Mouse (Mus musculus) megakaryocyte, adult 5-6 weeks (primary cell): ENCODE results near the gene Gmpr. TPM values are rescaled to one million over a fixed set of nuclear protein-coding genes. Genes with fewer than 3 reads are reported as not detected.

Source experiments
- ATAC-seq: 2 replicates; pipeline ENCODE4 v1.8.0; 2016; ENCODE audit warnings: mild to moderate bottlenecking, inconsistent platforms; ENCODE audit not compliant: poor library complexity, severe bottlenecking
- total RNA-seq, 2 experiments: library from RNA; stranded (forward) in 1 of 2; stranded (reverse) in 1 of 2; fragments of 153-499, 151-499 nt in 1 of 2; fragments of 221-1000, 200-1000 nt in 1 of 2; gene quantifications; 2 replicates each; pipeline versions ENCODE4 v1.2.3 to v1.2.4; 2015 to 2017

Gene Gmpr
- total RNA-seq, 2 experiments from 2014 or later, result 1.0 to 1.7 TPM

DNA sequence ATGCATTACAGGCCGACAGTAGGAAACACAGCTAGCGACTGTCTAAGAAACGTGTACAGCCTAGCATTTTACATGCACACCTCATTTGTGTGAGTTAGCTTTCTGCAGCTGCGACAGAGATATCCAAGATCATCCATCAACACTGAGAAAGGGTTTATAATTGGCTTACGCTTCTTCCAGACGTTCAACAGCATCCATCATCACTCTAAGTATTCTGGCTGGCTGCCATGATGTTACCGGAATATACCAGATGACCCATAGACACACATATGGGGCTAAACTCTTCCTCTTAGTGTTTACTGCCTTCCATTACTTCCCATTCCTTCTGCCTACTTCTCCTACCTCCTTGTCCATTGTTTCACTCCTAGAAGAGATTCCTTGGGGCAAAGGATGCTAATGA is 88.2 kb downstream of the Gmpr start:
- no peak for ATAC-seq

DNA sequence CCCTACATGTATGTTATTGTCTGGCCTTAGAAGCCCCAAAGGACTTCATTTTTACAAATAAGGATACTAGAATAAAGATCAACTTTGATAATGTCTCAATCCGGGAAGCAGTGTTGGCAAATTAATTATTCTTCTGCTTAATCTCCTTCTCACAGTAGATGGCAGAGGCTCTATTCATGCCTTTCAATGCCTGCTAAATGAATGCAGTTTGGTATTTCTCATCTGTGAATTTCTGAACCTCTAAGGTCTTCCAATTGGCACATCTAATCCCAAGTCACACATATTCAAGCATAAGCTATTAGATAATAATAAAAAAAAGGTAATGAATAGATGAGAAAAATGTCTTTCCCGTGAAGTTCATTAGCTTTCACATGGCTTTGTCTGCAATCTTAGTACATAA is 92.6 kb downstream of the Gmpr start:
- ATAC-seq, result no peak

DNA sequence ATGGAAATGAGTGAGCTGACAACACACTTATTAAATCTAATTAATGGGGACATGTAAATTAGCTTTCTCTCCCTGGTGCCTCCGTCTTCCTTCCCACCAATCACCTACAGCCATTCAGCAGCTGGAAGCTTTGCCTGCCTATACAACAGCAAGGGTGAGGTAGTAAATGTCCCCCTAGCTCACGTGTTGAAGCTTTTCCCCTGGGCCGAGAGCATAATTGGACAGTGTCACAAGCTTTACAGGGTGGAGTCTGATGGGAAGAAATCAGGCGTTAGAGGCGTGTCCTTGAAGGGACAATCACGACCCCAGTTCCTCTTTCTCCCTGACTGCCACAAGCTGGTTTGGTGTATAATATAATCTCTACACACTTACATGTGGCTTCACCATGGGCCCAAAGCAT is 93.2 kb downstream of the Gmpr start:
- peak; percentile 77 for ATAC-seq

Other genes with a start within 250 kb of the Gmpr start
- 16.3 and 17.2 TPM in 2 replicates for gene Mylip, start 117.7 kb upstream of the Gmpr start, total RNA-seq (2015)
- gene Mylip, start 117.7 kb upstream of the Gmpr start, total RNA-seq (2017), result 11.9 and 18.7 TPM in 2 replicates